Mouse (Mus musculus): ENCODE measurements around the gene Uhrf1. TPM values are rescaled to one million over a fixed set of nuclear protein-coding genes. Genes with fewer than 3 reads are reported as not detected.

The Uhrf1 gene
- total RNA-seq, 1 experiment from 2014 or later: 25.6 TPM

GRCm38 (mm10) chr17:56300186-56300585 lies 2.9 kb upstream of the Uhrf1 start, which contains the start of gene Arrdc5:
Arrdc5 (minus strand) TSS chr17:56300286.
- no peak for DNase-seq

- DNase-seq: peak; percentile 81
Observed at GRCm38 (mm10) chr17:56302363-56302996, 641 bp upstream of the Uhrf1 start.

GRCm38 (mm10) chr17:56303847-56304586 lies 896 bp downstream of the Uhrf1 start:
- DNase-seq: peak; percentile 98

- DNase-seq: no peak
Observed at GRCm38 (mm10) chr17:56304718-56305117, 1.6 kb downstream of the Uhrf1 start.

- no peak for DNase-seq
Observed at GRCm38 (mm10) chr17:56305156-56305555, 2.0 kb downstream of the Uhrf1 start.

- DNase-seq: peak; percentile 40
Observed at GRCm38 (mm10) chr17:56305826-56306225, 2.7 kb downstream of the Uhrf1 start.

GRCm38 (mm10) chr17:56308088-56308487 lies 5.0 kb downstream of the Uhrf1 start:
- DNase-seq: no peak

GRCm38 (mm10) chr17:56309191-56309945 lies 6.2 kb downstream of the Uhrf1 start:
- DNase-seq: no peak

GRCm38 (mm10) chr17:56324419-56324818 lies 21.3 kb downstream of the Uhrf1 start:
- no peak for DNase-seq

- peak; percentile 100 for DNase-seq
Observed at GRCm38 (mm10) chr17:56325450-56326152, 22.5 kb downstream of the Uhrf1 start, which contains the start of gene Kdm4b. Kdm4b (plus strand) TSS chr17:56326062.

GRCm38 (mm10) chr17:56326153-56327147 lies 23.3 kb downstream of the Uhrf1 start:
- no peak for DNase-seq

GRCm38 (mm10) chr17:56329267-56329666 lies 26.1 kb downstream of the Uhrf1 start:
- peak; percentile 43 for DNase-seq

- no peak for DNase-seq
Observed at GRCm38 (mm10) chr17:56330345-56330744, 27.2 kb downstream of the Uhrf1 start.

GRCm38 (mm10) chr17:56331256-56331655 lies 28.1 kb downstream of the Uhrf1 start:
- peak; percentile 75 for DNase-seq

GRCm38 (mm10) chr17:56332987-56333386 lies 29.9 kb downstream of the Uhrf1 start:
- DNase-seq: no peak

- DNase-seq: peak; percentile 79
Observed at GRCm38 (mm10) chr17:56337190-56337589, 34.1 kb downstream of the Uhrf1 start.

GRCm38 (mm10) chr17:56337791-56338190 lies 34.7 kb downstream of the Uhrf1 start:
- DNase-seq: no peak

- peak; percentile 70 for DNase-seq
Observed at GRCm38 (mm10) chr17:56338909-56339308, 35.8 kb downstream of the Uhrf1 start.

GRCm38 (mm10) chr17:56340717-56341116 lies 37.6 kb downstream of the Uhrf1 start:
- no peak for DNase-seq

- DNase-seq: no peak
Observed at GRCm38 (mm10) chr17:56343466-56343865, 40.3 kb downstream of the Uhrf1 start.

- DNase-seq: no peak
Observed at GRCm38 (mm10) chr17:56345364-56345763, 42.2 kb downstream of the Uhrf1 start.
